Mouse (Mus musculus): ENCODE results near the gene Eif3m. TPM values are rescaled to one million over a fixed set of nuclear protein-coding genes. Genes with fewer than 3 reads are reported as not detected.

Gene Eif3m
- polyA plus RNA-seq, 1 experiment from 2014 or later: 330 TPM

GRCm38 (mm10) chr2:104996201-104996600, 20.7 kb downstream of the Eif3m start:
- WGBS: 87% methylated on average over 3 of the region's 3 CpGs
- Histone ChIP-seq H3K36me3 (ENCODE audit: control insufficient read depth, insufficient read depth, low read length) (peaks cover 7% of the 10 kb centered on the region; the same call in 1 of the 2 replicates), H3K9ac (ENCODE audit: low read depth, low read length) (no peak overlapping the region), H3K4me3 (ENCODE audit: low read depth, low read length) (no peak overlapping the region), H3K27ac (ENCODE audit: low read depth, low read length) (no peak overlapping the region), H3K27me3 (replicated peaks; ENCODE audit: control insufficient read depth, insufficient read depth, low read length) (no peaks in the 10 kb centered on the region), H3K4me2 (no peak overlapping the region), H3K4me1 (replicated peaks; ENCODE audit: control insufficient read depth, insufficient read depth, low read length) (no peaks in the 10 kb centered on the region), H3K9me3 (ENCODE audit: control insufficient read depth, low read length) (no peaks in the 10 kb centered on the region)
- ATAC-seq (replicated peaks; ENCODE audit: low FRiP score) (no peak), DNase-seq (ENCODE audit: low spot score) (no peak)

GRCm38 (mm10) chr2:104994436-104994835, 22.4 kb downstream of the Eif3m start:
- DNase-seq (ENCODE audit: low spot score) (no peak), ATAC-seq (replicated peaks; ENCODE audit: low FRiP score) (no peak)
- Histone ChIP-seq H3K4me3 (ENCODE audit: low read depth, low read length) (no peak overlapping the region), H3K27ac (ENCODE audit: low read depth, low read length) (no peak overlapping the region), H3K27me3 (replicated peaks; ENCODE audit: control insufficient read depth, insufficient read depth, low read length) (no peaks in the 10 kb centered on the region), H3K4me1 (replicated peaks; ENCODE audit: control insufficient read depth, insufficient read depth, low read length) (no peaks in the 10 kb centered on the region), H3K36me3 (ENCODE audit: control insufficient read depth, insufficient read depth, low read length) (peaks cover 7% of the 10 kb centered on the region; the same call in 1 of the 2 replicates), H3K9ac (ENCODE audit: low read depth, low read length) (no peak overlapping the region), H3K9me3 (ENCODE audit: control insufficient read depth, low read length) (no peaks in the 10 kb centered on the region), H3K4me2 (no peak overlapping the region)
- 58% methylated on average over 2 of the region's 2 CpGs for WGBS

DNA sequence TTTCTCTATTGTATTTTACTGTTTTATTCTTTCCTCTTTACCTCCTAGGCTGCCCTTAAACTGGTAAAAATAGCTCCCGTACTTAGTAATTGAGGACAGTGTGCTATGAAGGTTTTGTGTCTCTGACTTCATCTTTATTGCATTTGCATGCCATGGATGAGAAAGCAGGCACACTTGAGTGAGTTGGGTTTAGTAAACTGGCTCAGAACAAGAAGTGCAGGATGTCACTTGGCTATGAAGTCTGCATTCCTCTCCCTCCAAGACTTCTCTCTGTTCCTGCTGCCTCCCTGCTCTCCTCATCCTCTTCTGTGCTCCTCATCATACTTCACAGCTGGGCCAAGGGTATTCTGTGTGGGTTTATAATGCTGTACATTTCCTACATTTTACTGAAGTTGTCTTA, 27.9 kb downstream of the Eif3m start:
- Histone ChIP-seq H3K36me3 (ENCODE audit: control insufficient read depth, insufficient read depth, low read length) (no peaks in the 10 kb centered on the region), H3K27ac (ENCODE audit: low read depth, low read length) (no peak overlapping the region), H3K9me3 (ENCODE audit: control insufficient read depth, low read length) (no peaks in the 10 kb centered on the region), H3K4me1 (replicated peaks; ENCODE audit: control insufficient read depth, insufficient read depth, low read length) (no peaks in the 10 kb centered on the region), H3K4me3 (ENCODE audit: low read depth, low read length) (no peak overlapping the region), H3K27me3 (replicated peaks; ENCODE audit: control insufficient read depth, insufficient read depth, low read length) (no peaks in the 10 kb centered on the region), H3K9ac (ENCODE audit: low read depth, low read length) (no peak overlapping the region), H3K4me2 (no peak overlapping the region)
- no peak for ATAC-seq (replicated peaks; ENCODE audit: low FRiP score)
- DNase-seq (ENCODE audit: low spot score): no peak
- 81% methylated on average over 1 of the region's 1 CpGs for WGBS

DNA sequence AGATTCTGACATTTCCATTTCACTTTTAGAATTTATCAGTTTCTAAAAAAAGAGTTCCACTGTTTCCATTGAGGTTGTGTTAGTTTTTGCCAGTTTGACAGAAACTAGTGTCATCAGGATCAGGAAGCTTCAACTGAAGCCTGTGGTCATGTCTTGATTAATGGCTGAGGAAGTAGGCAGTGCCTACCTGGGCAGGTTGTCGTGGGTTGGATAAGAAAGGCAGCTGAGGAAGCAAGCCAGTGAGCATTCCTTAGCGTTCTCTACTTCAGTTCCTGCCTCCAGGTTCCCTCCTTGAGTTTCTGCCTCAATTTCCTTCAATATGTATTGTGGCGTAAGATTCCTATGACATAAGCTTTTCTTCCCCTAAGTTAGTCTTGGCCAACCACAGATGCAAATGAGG, 31.1 kb downstream of the Eif3m start:
- H3K4me1 ChIP-seq (replicated peaks; ENCODE audit: control insufficient read depth, insufficient read depth, low read length): no peaks in the 10 kb centered on the region
- 50% methylated on average over 3 of the region's 3 CpGs for WGBS

DNA sequence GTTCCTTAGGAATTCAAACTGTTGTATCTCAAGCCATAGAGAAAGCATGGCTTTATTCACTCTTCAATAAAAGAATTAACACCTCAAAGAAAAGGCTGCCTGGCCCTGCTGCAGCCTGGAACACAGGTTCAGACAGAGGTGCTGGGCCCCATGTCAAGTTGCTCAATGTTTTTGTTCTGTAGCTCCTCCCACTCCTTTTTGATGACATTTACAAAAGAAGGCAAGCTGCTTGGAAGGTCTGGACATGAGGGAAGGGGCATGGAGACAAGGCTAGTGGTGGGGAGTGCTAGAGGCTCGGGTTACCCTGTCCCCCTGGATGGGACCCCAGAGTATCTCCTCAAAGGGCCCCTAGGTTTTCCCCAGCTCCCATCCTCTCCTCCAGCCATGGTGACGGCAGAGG, 35.2 kb downstream of the Eif3m start:
- 43% methylated on average over 2 of the region's 2 CpGs for WGBS
- DNase-seq (ENCODE audit: low spot score): no peak
- Histone ChIP-seq H3K9me3 (ENCODE audit: control insufficient read depth, low read length) (no peaks in the 10 kb centered on the region), H3K27ac (ENCODE audit: low read depth, low read length) (no peak overlapping the region), H3K4me2 (no peak overlapping the region), H3K4me3 (ENCODE audit: low read depth, low read length) (no peak overlapping the region), H3K27me3 (replicated peaks; ENCODE audit: control insufficient read depth, insufficient read depth, low read length) (no peaks in the 10 kb centered on the region), H3K36me3 (ENCODE audit: control insufficient read depth, insufficient read depth, low read length) (no peaks in the 10 kb centered on the region), H3K4me1 (replicated peaks; ENCODE audit: control insufficient read depth, insufficient read depth, low read length) (no peaks in the 10 kb centered on the region), H3K9ac (ENCODE audit: low read depth, low read length) (no peak overlapping the region)
- ATAC-seq (replicated peaks; ENCODE audit: low FRiP score): no peak

More for the DNA sequence above, 31.1 kb downstream of the Eif3m start:
- H3K9me3 ChIP-seq (ENCODE audit: control insufficient read depth, low read length): no peaks in the 10 kb centered on the region
- DNase-seq (ENCODE audit: low spot score): no peak
- no peaks in the 10 kb centered on the region for H3K36me3 ChIP-seq (ENCODE audit: control insufficient read depth, insufficient read depth, low read length)
- H3K4me3 ChIP-seq (ENCODE audit: low read depth, low read length): no peak overlapping the region
- H3K4me2 ChIP-seq: no peak overlapping the region
- no peaks in the 10 kb centered on the region for H3K27me3 ChIP-seq (replicated peaks; ENCODE audit: control insufficient read depth, insufficient read depth, low read length)
- no peak overlapping the region for H3K27ac ChIP-seq (ENCODE audit: low read depth, low read length)
- no peak for ATAC-seq (replicated peaks; ENCODE audit: low FRiP score)
- no peak overlapping the region for H3K9ac ChIP-seq (ENCODE audit: low read depth, low read length)

- DNase-seq (ENCODE audit: low spot score): no peak
- WGBS: 57% methylated on average over 1 of the region's 1 CpGs
Measured at GRCm38 (mm10) chr2:104964492-104964891, 52.4 kb downstream of the Eif3m start.

More at GRCm38 (mm10) chr2:104964492-104964891, 52.4 kb downstream of the Eif3m start:
- H3K9ac ChIP-seq (ENCODE audit: low read depth, low read length): no peak overlapping the region
- ATAC-seq (replicated peaks; ENCODE audit: low FRiP score): no peak
- H3K27ac ChIP-seq (ENCODE audit: low read depth, low read length): no peak overlapping the region
- H3K4me3 ChIP-seq (ENCODE audit: low read depth, low read length): no peak overlapping the region
- no peaks in the 10 kb centered on the region for H3K4me1 ChIP-seq (replicated peaks; ENCODE audit: control insufficient read depth, insufficient read depth, low read length)
- H3K4me2 ChIP-seq: no peak overlapping the region
- no peaks in the 10 kb centered on the region for H3K27me3 ChIP-seq (replicated peaks; ENCODE audit: control insufficient read depth, insufficient read depth, low read length)
- no peaks in the 10 kb centered on the region for H3K9me3 ChIP-seq (ENCODE audit: control insufficient read depth, low read length)
- H3K36me3 ChIP-seq (ENCODE audit: control insufficient read depth, insufficient read depth, low read length): no peaks in the 10 kb centered on the region

Other genes with a start within 250 kb of the Eif3m start
- gene Qser1, start 200.3 kb downstream of the Eif3m start, polyA plus RNA-seq (2014; fragmentation: Nextera tagmentation; extraction: Ambion mirVana): 8.8 and 9.0 TPM in 2 replicates
- gene Prrg4, start 167.2 kb downstream of the Eif3m start, polyA plus RNA-seq (2014; fragmentation: Nextera tagmentation; extraction: Ambion mirVana): 0.33 and 0.52 TPM in 2 replicates
- 4.3 and 6.3 TPM in 2 replicates for gene Ccdc73, start 149.3 kb downstream of the Eif3m start, polyA plus RNA-seq (2014; fragmentation: Nextera tagmentation; extraction: Ambion mirVana)
- gene Gm11060, start 74.9 kb upstream of the Eif3m start, polyA plus RNA-seq (2014; fragmentation: Nextera tagmentation; extraction: Ambion mirVana): not detected in 2 replicates
- 19.6 and 21.3 TPM in 2 replicates for gene Wt1, start 109.4 kb upstream of the Eif3m start, polyA plus RNA-seq (2014; fragmentation: Nextera tagmentation; extraction: Ambion mirVana)
- 0.90 and 1.3 TPM in 2 replicates for gene Them7, start 207.2 kb upstream of the Eif3m start, polyA plus RNA-seq (2014; fragmentation: Nextera tagmentation; extraction: Ambion mirVana)

Data from liver, embryonic 11.5 days (tissue).